Mouse (Mus musculus) heart, adult 2 months (tissue): ENCODE data around the gene Pdpr.

Source experiments
- CTCF ChIP-seq: fragments of 200-600 bp; IDR thresholded peaks from 2 replicates; pipeline ENCODE4 v1.8.1; 2022; ENCODE audit warnings: antibody characterized with exemption, mild to moderate bottlenecking, moderate library complexity
- EP300 ChIP-seq: fragments of 200-500 bp; IDR thresholded peaks from 2 replicates; pipeline ENCODE4 v1.6.1; 2011; ENCODE audit warnings: low read depth, low read length, control low read depth; ENCODE audit not compliant: insufficient read depth
- POLR2A ChIP-seq: fragments of 200-500 bp; IDR thresholded peaks from 2 replicates; pipeline ENCODE4 v1.6.1; 2011; ENCODE audit warnings: mild to moderate bottlenecking, low read depth, low read length, control low read depth; ENCODE audit not compliant: insufficient read depth

DNA sequence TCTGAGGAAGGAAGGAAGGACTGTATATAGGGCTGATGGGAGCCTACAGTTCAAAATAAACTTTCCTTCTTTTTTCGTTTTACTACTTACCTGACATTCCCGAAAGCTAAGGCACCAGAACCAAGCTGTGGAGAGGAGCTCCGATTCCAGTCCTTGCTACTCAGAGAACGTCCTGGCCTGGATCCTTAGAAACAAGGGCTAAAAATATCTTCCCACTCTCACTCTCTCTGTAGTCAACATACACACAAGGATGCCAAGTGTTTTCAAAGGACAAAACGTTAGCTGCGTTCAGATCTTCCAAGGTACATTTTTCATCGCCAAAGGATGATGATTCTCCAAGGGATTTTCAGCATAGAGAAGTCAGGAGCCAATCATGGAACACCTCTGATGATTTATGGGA lies 2.7 kb upstream of the Pdpr start:
- TF ChIP-seq CTCF (no peak), EP300 (no peak), POLR2A (peak; percentile 40; the same call in 1 of the 2 replicates)
